Mouse (Mus musculus) forebrain, postnatal 0 days (tissue): ENCODE data around the gene Cldn13. TPM values are rescaled to one million over a fixed set of nuclear protein-coding genes. Genes with fewer than 3 reads are reported as not detected.
"Not testable (repeated sequence)": the region's sequence is repeated elsewhere in the genome, so short reads cannot be mapped to it uniquely, and the experiment has no call there.

Experiments
- ATAC-seq: fragments of 200-750 bp; cut with Nextera tagmentation; 2 replicates; pipeline ENCODE4 v1.8.0; 2017; ENCODE audit warnings: mild to moderate bottlenecking, moderate library complexity
- DNase-seq: peaks from one replicate; pipeline ENCODE4 v3.0.0-alpha.2; 2015
- H3K27ac ChIP-seq: fragments of 300-500 bp; sonication (generic); 2 replicates; pipeline ENCODE4 v1.5.1; 2014; ENCODE audit warnings: low read depth, mild to moderate bottlenecking, antibody characterized with exemption, low read length, moderate library complexity, mixed read lengths
- H3K27me3 ChIP-seq: fragments of 300-500 bp; sonication (generic); 2 replicates; pipeline ENCODE4 v1.6.1; 2014; ENCODE audit warnings: mild to moderate bottlenecking, low read length, mixed read lengths; ENCODE audit not compliant: insufficient read depth
- H3K36me3 ChIP-seq: fragments of 300-500 bp; sonication (generic); 2 replicates; pipeline ENCODE4 v1.6.1; 2014; ENCODE audit warnings: mild to moderate bottlenecking, moderate library complexity; ENCODE audit not compliant: insufficient read depth
- H3K4me1 ChIP-seq: fragments of 300-500 bp; sonication (generic); 2 replicates; pipeline ENCODE4 v1.6.1; 2014; ENCODE audit warnings: antibody characterized with exemption; ENCODE audit not compliant: insufficient read depth
- H3K4me2 ChIP-seq: fragments of 300-500 bp; sonication (generic); 2 replicates; pipeline ENCODE4 v1.6.1; 2014; ENCODE audit warnings: low read depth, mild to moderate bottlenecking, moderate library complexity
- H3K4me3 ChIP-seq: fragments of 300-500 bp; sonication (generic); 2 replicates; pipeline ENCODE4 v1.5.1; 2014; ENCODE audit warnings: low read depth, low read length, mixed read lengths
- H3K9ac ChIP-seq: fragments of 300-500 bp; sonication (generic); 2 replicates; pipeline ENCODE4 v1.6.1; 2014; ENCODE audit warnings: mild to moderate bottlenecking
- H3K9me3 ChIP-seq: fragments of 300-500 bp; sonication (generic); 2 replicates; pipeline ENCODE4 v1.6.1; 2016; ENCODE audit warnings: low read length
- CTCF ChIP-seq: sonication (generic); IDR thresholded peaks from 2 replicates; pipeline ENCODE4 v1.5.1; 2016; ENCODE audit warnings: antibody characterized with exemption, control low read depth, low read depth
- WGBS: fragments of 180-500 bp; shearing (Covaris S2); extraction: QIAGEN DNeasy Blood & Tissue Kit; methylation state at CpG from one replicate; pipeline ENCODE4 v1.1.7; 2014; 5-methylcytosine and 5-hydroxymethylcytosine counted together
- polyA plus RNA-seq: library from polyadenylated mRNA; unstranded; fragments of >200 nt; fragmentation: Nextera tagmentation; extraction: Ambion mirVana; gene quantifications from 2 replicates; pipeline ENCODE4 v1.2.1, GENCODE M21; 2015
- total RNA-seq: library from RNA; depleted of rRNA; stranded (reverse); fragments of >200 nt; gene quantifications from 2 replicates; pipeline ENCODE4 v1.2.3, GENCODE M21; 2014; rRNA removed

Cldn13 gene
- not detected in 2 replicates for total RNA-seq
- polyA plus RNA-seq: not detected in 2 replicates

DNA sequence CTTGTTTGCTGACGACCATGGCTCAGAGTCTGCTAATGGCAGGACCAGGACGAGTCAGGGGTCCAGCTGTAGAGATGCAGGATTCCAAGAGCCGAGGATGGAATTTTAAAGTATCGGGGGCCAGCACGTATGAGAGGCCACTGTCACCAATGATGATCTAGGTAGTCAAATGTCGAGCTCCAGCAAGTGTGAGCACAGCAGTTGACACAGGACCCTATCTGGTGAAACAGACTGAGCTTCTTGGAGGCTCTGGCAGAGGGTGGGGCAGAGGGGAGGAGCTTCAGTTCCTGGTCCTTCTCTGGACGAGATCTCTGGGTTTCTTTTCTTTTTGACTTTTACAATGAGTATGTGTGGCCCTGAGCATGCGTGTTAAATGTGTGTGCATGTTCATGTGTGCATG lies at the start of gene Cldn13:
Gene Cldn13 (minus strand): TSS at position 216 of the 400 bp plus-strand sequence.
- WGBS: 84% methylated on average over 8 of the region's 8 CpGs
- TF ChIP-seq CTCF: no peak
- ATAC-seq: no peak
- Histone ChIP-seq H3K27me3 (no peaks in the 10 kb centered on the region), H3K9me3 (no peaks in the 10 kb centered on the region), H3K9ac (no peak within 1 kb of the TSS), H3K4me3 (no peak within 1 kb of the TSS), H3K27ac (no peak within 1 kb of the TSS), H3K36me3 (no peaks in the 10 kb centered on the region), H3K4me2 (no peak within 1 kb of the TSS), H3K4me1 (no peaks in the 10 kb centered on the region)
- no peak for DNase-seq

DNA sequence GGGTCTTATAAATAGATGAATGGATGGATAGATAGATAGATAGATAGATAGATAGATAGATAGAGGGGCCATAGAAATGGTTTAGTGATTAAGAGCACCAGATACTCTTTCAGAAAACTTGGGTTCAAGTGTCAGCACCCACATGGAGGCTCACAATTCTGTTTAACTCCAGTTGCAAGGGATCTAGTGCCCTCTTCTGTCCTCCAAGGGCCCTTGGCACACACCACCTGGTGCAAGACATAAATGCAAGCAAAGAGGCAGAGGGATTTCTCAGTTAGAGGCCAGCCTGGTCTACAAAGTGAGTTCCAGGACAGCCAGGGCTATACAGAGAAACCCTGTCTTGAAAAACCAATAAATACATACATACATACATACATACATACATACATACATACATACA lies 49.3 kb upstream of the Cldn13 start:
- not testable (repeated sequence) for H3K9ac ChIP-seq, DNase-seq, H3K4me1 ChIP-seq, H3K4me3 ChIP-seq, H3K9me3 ChIP-seq, ATAC-seq, H3K27me3 ChIP-seq, H3K27ac ChIP-seq, H3K36me3 ChIP-seq, H3K4me2 ChIP-seq

DNA sequence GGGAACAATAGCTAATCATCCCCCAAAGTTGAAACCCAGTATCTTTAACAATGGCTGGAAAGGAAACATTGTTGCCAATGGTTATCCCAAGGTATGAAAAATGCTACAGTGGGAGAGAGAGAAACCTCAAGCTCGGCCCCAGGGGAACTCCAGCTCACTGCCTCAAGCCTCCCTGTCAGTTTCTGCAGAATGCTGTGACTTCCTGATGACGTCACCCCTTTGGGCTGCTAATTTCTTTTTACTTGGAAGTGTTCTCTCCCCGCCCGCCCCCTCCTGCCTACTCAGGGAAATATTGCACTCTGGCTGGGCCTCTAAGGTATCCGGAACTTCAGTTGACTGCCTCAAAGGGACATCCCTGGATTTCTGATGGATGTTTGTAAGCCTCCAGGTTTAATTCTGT lies 48.2 kb upstream of the Cldn13 start:
- H3K36me3 ChIP-seq: no peaks in the 10 kb centered on the region
- H3K27me3 ChIP-seq: no peaks in the 10 kb centered on the region; the same call in 1 of the 2 replicates
- no peak overlapping the region for H3K9ac ChIP-seq
- no peak overlapping the region for H3K4me3 ChIP-seq
- no peaks in the 10 kb centered on the region for H3K9me3 ChIP-seq
- H3K4me2 ChIP-seq: no peak overlapping the region
- WGBS: 22% methylated on average over 5 of the region's 5 CpGs
- no peaks in the 10 kb centered on the region for H3K4me1 ChIP-seq
- ATAC-seq (no peak), DNase-seq (no peak)
- TF ChIP-seq CTCF: no peak
- no peak overlapping the region for H3K27ac ChIP-seq

DNA sequence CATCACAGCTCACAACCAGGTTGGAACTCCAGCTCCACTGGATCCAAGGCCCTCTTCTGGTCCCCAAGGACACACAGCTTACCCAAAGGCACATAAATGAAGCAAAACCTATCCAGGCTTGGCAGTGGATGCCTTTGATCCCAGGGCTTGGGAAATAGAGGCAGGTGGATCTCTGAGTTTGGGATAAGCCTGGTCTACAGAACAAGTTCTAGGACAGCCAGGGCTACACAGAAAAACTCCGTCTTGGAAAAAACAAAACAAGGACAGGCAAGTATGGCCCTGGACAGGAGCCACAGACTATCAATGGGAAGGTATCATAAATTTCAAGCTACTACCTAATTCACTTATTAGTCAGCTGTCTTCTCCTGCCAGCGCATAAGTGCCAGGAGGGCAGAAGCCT lies 46.2 kb upstream of the Cldn13 start:
- no peaks in the 10 kb centered on the region for H3K4me1 ChIP-seq
- no peaks in the 10 kb centered on the region for H3K9me3 ChIP-seq
- H3K27ac ChIP-seq: no peak overlapping the region
- H3K4me2 ChIP-seq: no peak overlapping the region
- no peak overlapping the region for H3K4me3 ChIP-seq
- no peaks in the 10 kb centered on the region for H3K36me3 ChIP-seq
- H3K9ac ChIP-seq: no peak overlapping the region
- DNase-seq (no peak), ATAC-seq (no peak)
- no peaks in the 10 kb centered on the region; the same call in 1 of the 2 replicates for H3K27me3 ChIP-seq
- 93% methylated on average over 2 of the region's 2 CpGs for WGBS
- TF ChIP-seq CTCF: no peak

DNA sequence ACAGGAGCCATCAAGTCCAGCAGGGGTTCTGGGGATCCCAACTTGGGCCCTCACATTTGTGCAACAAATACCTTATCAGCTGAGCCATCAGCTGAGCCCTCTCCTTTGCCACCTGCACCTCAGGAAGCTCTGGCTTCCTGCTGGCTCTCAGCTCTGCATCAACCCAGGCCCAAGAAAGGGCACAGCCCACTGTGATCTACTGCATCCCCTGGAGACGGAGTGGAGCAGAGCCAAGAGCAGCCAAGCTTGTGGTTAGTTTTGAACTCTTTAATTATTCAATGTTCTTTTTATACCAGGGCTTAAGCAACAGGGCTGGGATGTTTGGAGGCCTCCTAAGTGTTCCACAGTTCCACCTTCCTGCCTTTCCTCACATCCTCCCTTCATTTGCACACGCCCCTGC lies 45.1 kb upstream of the Cldn13 start:
- WGBS: 69% methylated on average over 2 of the region's 2 CpGs
- ATAC-seq (no peak), DNase-seq (no peak)
- Histone ChIP-seq H3K27me3 (no peaks in the 10 kb centered on the region; the same call in 1 of the 2 replicates), H3K27ac (no peak overlapping the region), H3K9ac (no peak overlapping the region), H3K36me3 (no peaks in the 10 kb centered on the region), H3K4me2 (no peak overlapping the region), H3K4me3 (no peak overlapping the region), H3K4me1 (no peaks in the 10 kb centered on the region), H3K9me3 (no peaks in the 10 kb centered on the region)
- TF ChIP-seq CTCF: no peak

DNA sequence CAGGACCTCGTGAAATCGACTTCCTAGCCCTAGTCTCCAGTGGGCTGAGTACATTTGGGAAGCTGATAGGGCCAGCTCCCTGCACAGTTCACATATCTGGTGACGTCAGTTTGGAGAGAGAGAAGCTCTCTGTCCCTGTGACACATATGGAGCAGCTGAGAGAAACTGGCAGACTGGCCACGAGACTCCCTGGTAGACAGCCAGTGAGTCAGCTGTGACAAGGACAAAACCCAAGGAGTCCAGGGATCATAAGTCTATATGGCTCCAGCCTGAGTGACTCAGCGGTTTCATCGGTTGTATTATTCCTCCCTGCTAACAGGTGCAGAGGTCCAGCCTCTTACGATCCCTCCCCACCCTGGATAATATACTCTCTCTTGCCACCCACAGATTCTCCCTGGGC lies 43.8 kb upstream of the Cldn13 start:
- no peak for TF ChIP-seq CTCF
- WGBS: 72% methylated on average over 7 of the region's 7 CpGs
- ATAC-seq: no peak

DNA sequence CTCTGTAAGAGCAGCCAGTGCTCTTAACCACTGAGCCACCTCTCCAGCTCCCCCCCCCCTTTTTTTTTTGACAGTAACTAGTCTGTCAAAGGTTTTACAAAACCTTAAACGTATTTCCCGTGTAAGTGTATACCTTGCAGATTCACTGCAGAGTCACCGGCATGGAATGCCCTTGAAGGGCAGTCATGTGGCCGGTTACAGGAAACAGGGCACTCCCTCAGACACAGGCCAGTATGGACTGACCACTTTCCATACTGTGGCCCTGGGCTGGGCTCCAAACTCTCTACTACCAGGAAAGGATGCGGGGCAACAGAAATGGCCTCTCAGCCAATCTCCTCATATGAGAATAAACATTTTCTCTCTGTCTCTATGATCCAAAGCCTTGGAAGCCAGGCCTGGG lies 40.2 kb upstream of the Cldn13 start:
- no peak for TF ChIP-seq CTCF
- H3K4me3 ChIP-seq: no peak overlapping the region
- no peak overlapping the region for H3K27ac ChIP-seq
- no peak overlapping the region for H3K9ac ChIP-seq
- no peaks in the 10 kb centered on the region for H3K4me1 ChIP-seq
- no peaks in the 10 kb centered on the region for H3K9me3 ChIP-seq
- no peaks in the 10 kb centered on the region for H3K27me3 ChIP-seq
- DNase-seq (no peak), ATAC-seq (no peak)
- H3K4me2 ChIP-seq: no peak overlapping the region
- WGBS: 80% methylated on average over 5 of the region's 5 CpGs
- no peaks in the 10 kb centered on the region for H3K36me3 ChIP-seq

More for the DNA sequence above, 43.8 kb upstream of the Cldn13 start:
- H3K4me1 ChIP-seq: no peaks in the 10 kb centered on the region
- H3K9ac ChIP-seq: no peak overlapping the region
- DNase-seq: no peak
- no peak overlapping the region for H3K27ac ChIP-seq
- H3K4me3 ChIP-seq: no peak overlapping the region
- H3K4me2 ChIP-seq: no peak overlapping the region
- no peaks in the 10 kb centered on the region for H3K9me3 ChIP-seq
- no peaks in the 10 kb centered on the region for H3K27me3 ChIP-seq
- no peaks in the 10 kb centered on the region for H3K36me3 ChIP-seq
